Mouse (Mus musculus): ENCODE measurements around the gene Pcsk6.
A peak's percentile ranks its signal among the peaks of the same experiment; 100 is the strongest.

Pcsk6 gene

DNA sequence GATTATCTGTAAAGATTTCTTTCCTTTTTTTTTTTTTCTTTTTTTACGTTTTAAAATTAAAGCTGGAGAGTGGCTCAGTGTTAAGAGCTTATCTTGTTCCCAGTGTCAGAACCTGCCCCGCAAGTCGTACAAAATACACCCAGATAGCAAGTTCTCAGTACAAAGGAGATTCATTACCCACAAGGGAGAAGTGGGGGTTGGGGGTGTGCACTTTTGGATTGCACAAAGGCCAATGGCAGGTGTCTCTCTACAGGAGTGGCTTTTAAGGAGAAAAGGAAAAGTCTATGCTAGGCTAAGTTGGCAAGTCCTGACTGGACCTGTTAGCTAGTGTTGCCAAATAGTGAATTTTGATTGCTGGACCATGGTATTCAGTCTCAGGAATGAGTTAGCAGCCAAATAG, 140.3 kb downstream of the Pcsk6 start:
- no peak for DNase-seq (ENCODE audit: low spot score)

- no peak for DNase-seq (ENCODE audit: low spot score)
Measured at GRCm38 (mm10) chr7:66003447-66003846, 141.9 kb downstream of the Pcsk6 start.

DNA sequence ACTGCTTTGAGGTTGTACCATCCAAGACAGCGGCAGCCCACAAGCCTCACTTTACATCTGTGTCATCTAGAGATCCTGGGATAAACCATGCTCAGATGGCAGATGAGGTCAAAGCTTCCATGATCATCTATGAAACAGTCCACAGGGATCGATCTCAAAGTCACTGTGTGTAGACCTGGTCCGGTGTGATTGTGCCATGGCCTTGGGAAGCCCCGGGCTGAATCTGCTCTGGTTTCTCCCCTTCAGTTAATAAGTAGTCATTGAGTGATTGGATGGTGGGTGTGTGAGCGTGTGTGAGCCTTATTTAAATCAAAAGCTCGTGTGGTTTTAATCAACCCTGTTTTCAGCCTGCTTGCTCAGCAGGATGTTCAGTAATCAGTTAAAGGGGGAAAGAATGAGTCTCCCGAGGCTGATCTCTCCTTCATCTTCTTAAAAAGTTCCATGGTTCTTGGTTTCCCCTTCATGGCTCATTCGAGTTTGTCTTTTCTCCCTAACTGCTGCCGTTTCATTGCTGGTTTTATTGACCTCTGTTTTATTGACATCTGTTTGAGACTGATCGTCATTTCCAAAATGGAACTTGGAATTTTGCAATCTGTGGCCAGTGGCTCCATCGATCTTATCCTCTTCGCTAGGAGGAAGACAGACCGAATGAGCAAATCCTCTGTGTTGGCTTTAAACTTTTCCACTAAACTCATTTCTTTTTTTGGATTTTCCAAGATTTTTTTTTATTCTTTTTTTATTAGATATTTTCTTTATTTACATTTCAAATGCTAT, 142.5 kb downstream of the Pcsk6 start:
- no peak for DNase-seq (ENCODE audit: low spot score)

GRCm38 (mm10) chr7:66005066-66005465, 143.5 kb downstream of the Pcsk6 start:
- DNase-seq (ENCODE audit: low spot score): no peak

GRCm38 (mm10) chr7:66008161-66008891, 146.8 kb downstream of the Pcsk6 start:
- no peak for DNase-seq (ENCODE audit: low spot score)

DNA sequence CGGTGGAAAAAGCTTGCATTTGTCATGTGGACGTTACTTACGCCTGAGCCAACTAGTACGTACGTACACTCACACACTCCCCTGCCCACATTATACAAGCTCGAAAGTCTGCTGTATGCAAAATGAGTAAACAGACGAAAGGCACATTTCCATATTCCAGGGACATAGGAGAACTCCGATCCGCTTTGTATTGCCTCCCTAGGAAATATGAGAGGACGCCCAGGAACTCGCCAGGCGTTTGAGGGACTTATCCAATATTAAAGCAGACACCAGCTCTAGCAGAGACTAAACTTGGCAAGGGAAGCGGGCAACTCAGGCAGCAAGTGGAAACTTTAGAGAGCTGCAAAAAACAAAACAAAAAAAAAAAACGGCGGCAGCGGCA, 147.3 kb downstream of the Pcsk6 start:
- peak; percentile 23 for DNase-seq (ENCODE audit: low spot score)

DNA sequence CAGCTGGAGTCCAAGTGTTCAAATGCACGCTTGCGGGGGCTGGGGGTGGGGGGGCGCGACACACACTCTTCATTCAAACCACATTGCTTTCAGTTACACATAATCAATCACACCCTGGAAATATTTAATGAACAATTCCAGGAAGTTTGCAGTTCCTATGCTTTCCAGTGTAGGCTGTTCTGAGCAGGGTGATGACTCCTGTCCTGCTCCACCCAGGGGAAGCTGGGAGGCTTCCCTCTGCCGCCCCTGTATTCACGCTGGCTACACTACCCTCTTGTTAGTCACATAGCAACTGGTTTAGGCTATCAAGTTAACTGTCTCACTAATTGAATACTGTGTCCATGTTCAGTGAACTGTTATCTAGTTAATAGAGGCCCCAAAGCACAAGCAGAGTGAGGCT, 149.0 kb downstream of the Pcsk6 start:
- DNase-seq (ENCODE audit: low spot score): no peak

DNA sequence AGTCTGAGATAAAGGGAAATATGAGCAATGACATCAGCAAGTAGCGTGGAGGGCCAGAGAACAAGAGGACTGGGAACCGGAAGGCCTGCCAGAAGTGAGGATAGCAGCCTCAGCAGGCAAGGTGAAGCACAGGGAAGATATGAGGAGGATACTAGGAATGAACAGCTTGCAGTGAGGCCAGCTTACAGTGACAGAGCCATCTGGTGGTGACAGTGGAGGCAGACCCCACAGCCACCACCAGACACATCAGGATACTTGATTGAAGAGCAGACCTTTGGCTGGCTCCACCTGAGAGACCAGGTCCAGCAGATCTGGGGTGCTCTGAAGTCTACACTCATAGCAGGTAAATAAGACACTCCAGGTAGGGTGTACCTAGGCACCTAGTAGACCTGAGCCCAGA, 166.2 kb downstream of the Pcsk6 start:
- DNase-seq (ENCODE audit: low spot score): no peak

GRCm38 (mm10) chr7:66028766-66029512, 167.4 kb downstream of the Pcsk6 start:
- no peak for DNase-seq (ENCODE audit: low spot score)

- no peak for DNase-seq (ENCODE audit: low spot score)
Measured at GRCm38 (mm10) chr7:66036809-66037208, 175.3 kb downstream of the Pcsk6 start.

GRCm38 (mm10) chr7:66038261-66038660, 176.7 kb downstream of the Pcsk6 start:
- no peak for DNase-seq (ENCODE audit: low spot score)

DNA sequence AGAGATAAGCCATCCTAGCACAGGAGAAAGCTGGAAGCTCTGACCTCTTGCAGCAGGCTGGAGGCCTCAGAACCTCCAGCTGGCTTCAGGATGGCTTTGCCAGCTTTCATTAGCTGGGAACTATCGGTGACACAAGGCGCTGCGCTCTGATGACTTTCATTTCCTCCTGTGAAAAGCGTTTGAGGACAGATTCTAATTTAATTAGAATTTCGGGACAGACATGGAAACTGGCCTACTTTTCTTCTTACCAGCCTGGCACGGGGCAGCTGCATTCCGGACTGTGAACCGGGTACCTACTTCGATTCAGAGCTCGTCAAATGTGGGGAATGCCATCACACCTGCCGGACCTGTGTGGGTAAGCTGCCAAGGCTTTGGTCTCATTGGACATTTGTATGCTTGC, 177.2 kb downstream of the Pcsk6 start:
- DNase-seq (ENCODE audit: low spot score): no peak

GRCm38 (mm10) chr7:66040026-66040814, 178.7 kb downstream of the Pcsk6 start:
- no peak for DNase-seq (ENCODE audit: low spot score)

DNA sequence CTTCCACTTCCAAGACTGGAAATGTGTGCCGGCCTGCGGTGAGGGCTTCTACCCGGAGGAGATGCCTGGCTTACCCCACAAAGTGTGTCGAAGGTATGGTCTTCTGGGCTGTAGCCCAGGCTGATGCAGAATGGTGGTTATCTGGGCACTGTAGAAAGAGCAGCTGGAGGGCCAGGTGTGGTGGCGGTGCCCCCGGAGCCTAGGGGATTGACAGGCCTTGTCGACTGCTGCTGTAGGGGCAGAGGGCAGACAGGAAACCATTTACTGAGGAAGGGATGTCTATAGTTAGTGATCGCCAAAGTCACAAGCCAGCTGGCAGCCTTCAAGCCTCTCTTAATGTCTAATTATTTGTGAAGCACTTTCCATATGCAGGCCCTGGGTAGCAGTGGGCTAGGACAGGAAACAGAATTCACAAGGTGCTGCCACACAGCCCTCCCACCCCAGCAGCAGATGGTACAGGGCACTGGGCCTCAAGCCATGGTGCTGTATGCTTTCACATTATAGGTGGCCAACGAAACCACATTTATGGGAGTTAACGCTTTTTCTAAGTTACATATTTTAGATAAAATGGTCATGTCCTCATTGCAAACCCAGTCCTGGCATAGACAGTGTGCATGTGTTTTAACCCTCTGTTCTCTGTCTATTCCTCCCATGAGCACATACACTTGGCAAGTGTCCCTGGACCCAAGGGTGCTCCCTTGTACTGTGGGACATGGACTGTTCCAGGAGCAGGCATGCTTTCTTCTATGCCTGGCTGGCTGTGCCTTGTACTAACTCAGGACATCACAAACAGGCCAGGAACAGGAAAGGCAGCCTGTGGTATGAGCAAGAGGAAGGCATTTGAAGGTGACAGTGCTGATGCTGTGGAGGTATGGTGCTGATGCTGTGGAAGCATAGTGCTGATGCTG, 182.3 kb downstream of the Pcsk6 start, which contains the start of gene Gm45213:
Gene Gm45213, plus strand, starts transcription at position 51 of the 908 bp plus-strand sequence.
- DNase-seq (ENCODE audit: low spot score): no peak

GRCm38 (mm10) chr7:66044617-66045016, 183.1 kb downstream of the Pcsk6 start:
- DNase-seq (ENCODE audit: low spot score): no peak

- no peak for DNase-seq (ENCODE audit: low spot score)
Measured at GRCm38 (mm10) chr7:66046921-66047918, 185.7 kb downstream of the Pcsk6 start.

DNA sequence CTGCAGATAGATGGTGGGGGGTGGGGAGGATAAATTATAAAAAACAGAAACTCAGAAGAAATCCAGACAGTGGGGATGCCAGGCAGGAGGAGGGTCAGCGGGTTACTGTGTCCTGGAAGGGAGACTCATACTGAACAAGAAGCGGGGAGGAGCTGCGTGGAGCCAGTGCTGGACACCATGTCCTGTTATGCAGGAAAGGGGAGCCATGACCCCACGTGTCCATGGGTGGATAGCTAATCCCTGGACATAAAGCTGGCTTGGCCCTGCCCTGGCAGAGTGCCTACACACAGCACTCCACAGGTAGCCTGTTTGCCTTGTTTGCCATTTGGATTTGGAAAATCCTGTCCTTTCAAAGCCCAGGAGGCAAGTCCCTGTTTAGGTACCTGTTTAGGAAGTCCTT, 186.4 kb downstream of the Pcsk6 start:
- DNase-seq (ENCODE audit: low spot score): no peak

DNA sequence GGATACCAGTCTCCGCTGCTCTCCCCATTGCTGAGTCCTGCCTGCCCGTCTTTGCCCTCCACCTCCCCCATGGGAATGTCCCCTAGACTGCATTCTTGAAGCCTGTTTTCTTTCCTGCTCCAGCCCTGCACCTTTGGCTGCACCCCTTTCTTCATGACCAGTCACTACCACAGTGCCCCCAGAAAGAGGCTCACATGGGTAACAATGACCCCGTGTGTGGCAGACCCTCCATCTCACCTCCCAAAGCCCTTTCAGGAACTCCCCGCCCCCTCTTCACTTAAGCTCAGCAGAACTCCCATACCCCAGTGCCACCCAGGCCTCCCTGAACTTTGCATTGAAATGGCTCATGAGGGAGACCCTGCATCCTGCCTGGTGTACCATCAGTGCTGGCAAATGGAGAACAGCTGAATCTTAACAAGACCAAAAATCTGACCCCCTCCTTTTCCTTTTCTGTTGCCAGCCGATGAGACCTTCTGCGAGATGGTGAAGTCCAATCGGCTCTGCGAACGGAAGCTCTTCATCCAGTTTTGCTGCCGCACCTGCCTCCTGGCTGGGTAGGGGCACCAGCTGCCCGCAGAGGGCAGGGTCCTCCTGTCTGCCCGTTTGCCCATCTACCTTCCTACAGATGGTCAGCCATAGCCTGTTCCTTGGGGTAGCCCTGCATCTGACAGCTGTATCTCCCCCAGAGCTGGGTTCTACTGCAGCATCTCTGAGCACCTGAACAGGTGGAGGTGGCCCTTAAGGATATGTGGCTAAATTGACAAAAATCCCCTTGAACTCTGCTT, 187.1 kb downstream of the Pcsk6 start:
- DNase-seq (ENCODE audit: low spot score): no peak

Data from ovary, postnatal 36 days (tissue).